Mouse (Mus musculus): Measurements from ENCODE around the gene Gm3854.

The Gm3854 gene

DNA sequence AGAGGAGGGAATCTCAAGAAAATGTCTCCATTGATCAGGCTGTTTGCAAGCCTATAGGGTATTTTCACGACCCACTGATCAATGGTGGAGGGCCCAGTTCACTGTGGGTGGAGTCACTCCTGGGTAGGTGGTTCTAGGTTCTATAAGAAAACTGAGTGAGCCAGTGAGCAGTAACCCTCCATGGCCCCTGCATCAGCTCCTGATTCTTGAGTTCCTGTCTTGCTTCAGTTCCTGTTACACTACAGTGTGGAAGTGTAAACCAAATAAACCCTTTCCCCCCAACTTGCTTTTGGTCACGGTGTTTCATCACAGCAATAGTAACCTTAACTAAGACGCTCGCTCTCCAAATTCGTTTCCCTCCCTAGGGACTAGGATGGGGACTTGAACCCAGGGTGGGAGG lies 45.4 kb downstream of the Gm3854 start:
- no peak for DNase-seq

DNA sequence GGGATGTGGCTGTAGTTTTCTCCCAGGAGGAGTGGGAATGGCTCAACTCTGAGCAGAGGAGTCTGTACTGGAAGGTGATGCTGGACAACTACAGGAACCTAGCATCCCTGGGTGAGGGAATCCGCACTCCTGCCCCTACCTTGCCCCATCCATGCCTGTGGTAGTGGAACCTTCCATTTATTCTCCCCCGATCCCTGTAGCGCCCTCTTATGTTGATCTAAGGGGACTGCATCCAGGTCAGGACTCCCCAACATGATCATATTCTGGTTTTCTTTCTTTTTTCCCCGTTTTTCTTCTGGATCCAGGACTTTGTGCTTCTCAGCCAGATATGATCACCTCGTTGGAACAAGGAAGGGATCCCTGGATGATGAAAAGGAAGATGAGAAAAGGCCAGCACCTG lies 45.9 kb downstream of the Gm3854 start:
- no peak for DNase-seq

DNA sequence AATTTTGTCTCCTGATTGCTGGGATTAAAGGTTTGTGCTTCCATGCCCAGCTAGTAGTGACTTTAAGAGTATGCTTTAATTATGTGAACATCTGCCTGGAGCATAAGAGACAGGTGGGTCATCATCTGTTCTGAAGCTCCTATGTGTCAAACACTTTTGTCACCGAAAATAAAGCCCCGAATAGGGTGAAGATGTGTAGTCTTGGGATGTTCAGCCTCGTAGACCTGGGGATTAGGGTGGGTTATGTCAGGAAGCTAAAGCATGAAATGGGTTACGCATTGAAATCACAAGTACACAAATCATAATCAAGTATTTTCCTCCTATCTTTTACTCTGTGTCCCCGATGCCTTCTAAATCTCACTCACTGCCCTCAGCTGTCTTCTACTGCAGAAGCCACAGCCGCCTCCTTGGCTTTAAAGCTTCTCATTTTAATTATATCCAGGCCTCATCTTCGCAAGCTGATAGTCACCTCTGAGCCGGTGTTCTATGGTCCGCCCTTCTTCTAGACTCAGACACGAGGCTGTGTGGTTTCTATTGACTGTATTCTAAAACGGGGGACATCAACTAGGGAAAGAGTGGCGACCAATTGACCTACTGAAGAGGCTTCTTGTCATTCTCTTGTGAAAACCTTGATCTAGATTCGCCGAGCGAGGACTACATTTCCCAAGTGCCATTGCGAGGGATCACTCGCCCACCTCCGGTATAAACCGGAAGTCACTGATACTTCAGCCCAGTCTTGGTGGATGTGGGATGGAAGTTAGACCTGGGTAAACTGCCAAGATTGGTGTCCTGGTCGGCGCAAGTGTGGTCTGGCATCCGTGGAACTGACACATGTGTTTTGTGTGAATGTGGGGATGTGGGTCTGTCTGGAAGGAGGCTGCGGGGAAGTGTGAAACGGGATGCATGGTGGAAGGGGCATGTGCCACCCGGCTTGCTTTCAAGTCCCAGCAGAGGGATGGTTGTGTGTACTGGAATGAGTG lies 54.7 kb downstream of the Gm3854 start, which contains the start of gene Smim17:
Smim17 (plus strand) TSS at position 720 of the 980 bp plus-strand sequence.
- peak; percentile 45 for DNase-seq

All from lung, postnatal 10 days (tissue).